Mouse (Mus musculus) gastrocnemius, postnatal 10 days (tissue): ENCODE results near the gene Gm45208. TPM values are rescaled to one million over a fixed set of nuclear protein-coding genes. Genes with fewer than 3 reads are reported as not detected.
"Not testable (repeated sequence)": the region's sequence is repeated elsewhere in the genome, so short reads cannot be mapped to it uniquely, and the experiment has no call there.

ENCODE experiments used
- DNase-seq: peaks from one replicate; pipeline ENCODE4 v3.0.0; 2021; ENCODE audit warnings: mixed read lengths
- long read RNA-seq, 2 experiments: library from polyadenylated mRNA; stranded (forward); transcript quantifications; one replicate each; pipeline ENCODE4 v2.0.0; 2021
- total RNA-seq, 2 experiments: library from RNA; stranded (reverse); gene quantifications; 2 replicates each; pipeline ENCODE4 v1.2.3; 2021

The Gm45208 gene
- not detected for total RNA-seq
- long read RNA-seq, experiment 1, partial matches to known transcripts: 0 of 1 reads
- long read RNA-seq, experiment 1, other reads (novel, unspliced or antisense): 1 of 1 reads
- long read RNA-seq, experiment 2: 0 reads

DNA sequence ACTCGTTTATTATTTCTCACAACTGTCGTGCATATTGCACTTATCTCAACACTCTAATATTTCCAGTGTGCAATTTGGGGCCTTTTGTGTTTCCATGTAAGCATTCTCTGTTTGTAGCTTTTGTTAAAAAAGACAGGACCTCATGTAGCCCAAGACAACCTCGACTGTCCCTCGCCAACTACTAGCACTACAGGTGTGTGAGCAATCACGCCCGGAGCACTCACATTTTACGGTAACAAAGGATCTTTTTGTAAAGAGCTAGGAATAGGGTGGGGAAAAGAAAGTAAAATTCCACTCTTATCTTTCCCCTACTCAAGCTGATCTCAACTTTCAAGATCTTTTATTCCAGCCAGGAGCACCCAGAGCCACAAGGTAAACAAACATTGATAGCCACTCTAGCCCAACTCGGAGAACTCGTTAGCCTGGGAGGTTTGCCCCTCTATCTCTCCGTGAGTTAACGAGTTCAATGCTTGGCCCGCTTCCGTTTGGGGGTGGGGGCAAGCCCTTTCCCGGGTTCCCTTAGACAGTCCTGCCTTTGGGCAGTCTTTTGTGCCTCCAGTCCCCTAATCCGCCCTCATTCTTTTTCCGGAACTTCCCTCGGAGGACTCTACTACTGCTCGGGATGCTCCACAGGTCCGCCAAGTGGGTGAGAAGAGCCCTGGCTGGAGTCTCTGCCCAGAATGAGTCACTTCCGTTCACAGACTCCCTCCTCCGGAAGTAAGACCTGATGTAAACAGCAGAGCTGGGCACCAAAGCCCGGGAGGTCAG, at the start of gene Gm45208:
TSS of gene Gm45208 (plus strand) at position 732 of the 768 bp plus-strand sequence.
- DNase-seq: peak; percentile 56

DNA sequence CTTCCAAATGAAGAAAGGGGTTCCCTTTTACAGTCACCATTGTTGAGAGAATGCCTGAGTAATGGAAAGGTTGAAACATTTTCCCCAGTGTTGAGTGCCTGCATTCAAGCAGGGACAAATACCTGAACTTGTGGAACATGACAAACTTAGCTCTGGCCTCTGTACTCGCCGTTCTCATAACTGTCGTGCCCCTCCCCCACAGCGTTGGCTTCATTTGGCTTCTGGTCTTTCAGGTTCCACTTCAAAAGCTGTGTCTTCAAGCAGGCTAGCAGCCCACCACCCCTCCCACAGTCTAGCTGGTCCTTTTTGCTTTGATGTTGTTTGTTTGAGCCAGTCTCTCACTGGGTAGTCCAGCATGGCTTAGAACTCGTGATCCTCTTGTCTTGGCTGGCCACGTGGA, 49.3 kb upstream of the Gm45208 start:
- DNase-seq: no peak

DNA sequence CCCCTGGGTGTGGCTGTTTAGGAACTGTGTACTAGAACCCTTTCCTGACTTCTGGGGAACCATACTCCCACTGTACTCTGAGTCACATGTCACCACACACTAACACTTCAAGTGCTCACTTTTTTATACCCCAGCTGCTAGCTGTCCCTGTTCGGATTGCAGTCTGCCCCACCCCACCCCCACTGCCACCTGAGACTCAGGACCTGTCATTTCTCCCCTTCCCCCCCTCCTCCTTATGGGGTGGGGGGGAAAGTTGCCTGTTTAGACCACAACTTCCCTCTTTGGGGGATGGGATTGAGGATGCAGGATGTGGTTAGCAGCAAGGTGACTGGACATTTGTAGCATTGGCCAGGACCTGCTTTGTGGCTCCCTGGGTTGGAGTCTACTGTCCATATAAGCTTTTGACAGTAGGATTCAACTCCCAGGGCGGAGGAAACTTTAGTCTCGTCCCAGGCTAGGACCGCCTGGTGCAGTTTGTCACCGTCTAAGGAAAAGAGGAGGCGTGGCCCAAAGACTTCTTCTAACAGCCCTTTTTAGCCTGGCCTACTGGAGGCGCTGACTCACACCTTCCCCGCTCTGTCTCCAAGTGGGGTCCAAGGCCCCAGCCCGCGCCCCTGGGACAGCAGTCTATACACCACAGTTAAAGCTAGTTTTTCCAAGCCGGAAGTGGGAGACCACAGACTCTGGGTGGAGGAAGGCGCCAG, 48.3 kb upstream of the Gm45208 start:
- DNase-seq: no peak

DNA sequence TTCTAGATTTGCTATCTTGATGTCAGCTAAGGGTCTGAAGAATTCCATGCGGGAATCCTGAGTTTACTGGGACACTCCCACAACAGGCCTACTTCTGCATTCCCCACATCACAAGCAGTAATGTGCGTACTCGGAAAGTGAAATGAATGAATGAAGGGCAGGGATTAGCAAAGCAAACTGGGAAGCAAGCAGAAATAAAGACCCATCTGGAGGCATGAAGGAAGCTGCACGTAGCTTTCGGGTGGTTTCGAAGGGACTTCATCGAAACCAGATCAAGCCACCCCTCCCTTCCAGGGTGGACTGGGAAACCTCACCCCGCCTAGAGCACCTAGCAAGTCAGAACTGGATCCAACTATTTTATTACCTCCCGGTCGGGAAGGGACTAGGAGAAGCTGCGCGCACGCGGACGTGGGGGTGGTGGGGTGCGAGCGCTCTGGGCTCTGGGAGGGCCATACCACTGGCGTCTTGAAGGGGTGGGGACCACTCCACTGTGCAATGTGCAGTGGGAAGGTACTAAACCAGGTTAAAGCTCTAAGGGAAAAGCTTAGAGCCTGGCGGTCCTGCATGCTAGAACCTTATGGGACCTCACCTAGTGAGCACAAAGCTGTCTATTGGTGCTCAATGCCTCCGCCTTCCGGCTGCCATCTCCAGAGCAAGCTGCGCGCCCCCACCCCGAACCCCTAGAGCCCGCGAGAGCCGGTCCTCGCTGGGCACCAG, 47.6 kb upstream of the Gm45208 start:
- no peak for DNase-seq

DNA sequence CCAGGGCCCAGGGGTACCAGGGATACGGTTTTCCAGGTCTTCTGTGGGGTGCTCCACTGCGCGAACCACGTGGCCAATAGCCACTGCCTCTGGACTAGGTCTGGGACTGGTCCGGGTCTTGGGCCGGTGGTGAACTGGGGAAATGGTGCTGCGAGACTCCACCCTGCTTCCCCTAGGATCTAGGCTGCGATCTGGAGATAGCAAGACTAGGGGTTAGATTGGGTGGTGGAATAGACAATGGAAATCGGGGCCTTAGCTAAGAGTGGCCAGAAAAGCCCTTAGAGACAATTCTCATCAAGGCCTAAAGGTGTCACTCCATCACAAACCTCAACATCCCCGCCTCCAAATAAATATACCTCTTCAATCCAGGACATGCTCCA, 47.1 kb upstream of the Gm45208 start:
- DNase-seq: no peak

DNA sequence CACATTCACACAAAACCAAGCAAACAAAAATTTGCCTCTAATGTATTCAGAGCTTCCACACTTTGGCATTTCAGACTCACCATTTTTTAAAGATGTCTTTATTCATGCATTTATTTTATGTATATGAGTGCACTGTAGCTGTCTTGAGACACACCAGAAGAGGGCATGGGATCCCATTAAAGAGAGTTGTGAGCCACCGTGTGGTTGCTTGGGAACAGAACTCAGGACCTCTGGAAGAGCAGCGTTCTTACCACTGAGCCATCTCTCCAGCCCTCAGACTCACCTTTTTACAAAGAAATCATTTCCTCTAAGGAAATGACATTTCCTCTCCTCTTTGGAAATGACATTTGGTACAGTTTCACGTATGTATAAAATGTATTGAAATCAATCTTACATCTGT, 43.1 kb upstream of the Gm45208 start:
- no peak for DNase-seq

DNA sequence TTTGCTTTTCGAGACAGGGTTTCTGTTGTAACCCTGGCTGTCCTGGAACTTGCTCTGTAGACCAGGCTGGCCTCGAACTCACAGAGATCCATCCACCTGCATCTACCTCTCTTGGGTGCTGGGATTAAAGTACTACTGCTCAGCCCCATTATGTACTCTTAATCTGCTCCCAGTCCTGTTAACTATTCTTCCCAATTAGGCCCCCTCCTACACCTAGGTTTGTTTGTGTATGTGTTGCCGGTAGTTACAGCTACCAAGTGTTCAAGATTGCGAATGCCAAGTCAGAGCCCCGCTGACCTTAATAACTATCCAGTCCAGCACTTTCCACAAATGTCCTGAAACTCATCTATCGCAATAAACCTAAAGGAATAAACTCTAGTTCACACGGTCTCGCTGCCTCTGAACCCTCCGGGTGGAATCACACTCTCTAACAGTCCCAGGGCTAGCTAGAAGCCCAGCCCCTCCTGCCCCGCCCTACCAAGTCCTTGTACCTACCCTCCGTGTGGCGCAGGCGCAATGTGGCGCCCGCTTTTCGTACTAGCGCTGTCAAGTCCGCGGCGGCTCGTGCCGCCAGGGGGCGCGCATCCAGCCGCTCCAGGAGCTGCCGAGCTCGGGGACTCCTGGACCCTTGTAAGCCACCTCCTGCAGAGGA, 42.5 kb upstream of the Gm45208 start:
- DNase-seq: peak; percentile 91

DNA sequence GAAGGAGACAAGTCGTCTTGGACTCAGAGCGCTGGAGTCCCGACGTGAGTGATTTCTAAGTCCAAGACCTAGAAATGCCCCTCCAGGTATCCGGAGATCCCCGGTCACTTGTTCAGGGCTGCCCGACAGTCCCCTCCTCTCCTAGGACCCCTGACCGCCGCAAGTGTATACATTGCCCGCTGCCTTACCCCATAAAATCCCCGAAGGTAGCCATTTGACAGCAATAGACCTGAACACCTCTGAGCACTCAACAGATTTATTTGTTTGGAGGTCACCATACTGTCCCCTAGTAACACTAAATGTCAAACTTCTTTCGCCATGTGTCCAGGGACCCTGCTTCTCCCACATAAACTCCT, 42.0 kb upstream of the Gm45208 start:
- DNase-seq: no peak

DNA sequence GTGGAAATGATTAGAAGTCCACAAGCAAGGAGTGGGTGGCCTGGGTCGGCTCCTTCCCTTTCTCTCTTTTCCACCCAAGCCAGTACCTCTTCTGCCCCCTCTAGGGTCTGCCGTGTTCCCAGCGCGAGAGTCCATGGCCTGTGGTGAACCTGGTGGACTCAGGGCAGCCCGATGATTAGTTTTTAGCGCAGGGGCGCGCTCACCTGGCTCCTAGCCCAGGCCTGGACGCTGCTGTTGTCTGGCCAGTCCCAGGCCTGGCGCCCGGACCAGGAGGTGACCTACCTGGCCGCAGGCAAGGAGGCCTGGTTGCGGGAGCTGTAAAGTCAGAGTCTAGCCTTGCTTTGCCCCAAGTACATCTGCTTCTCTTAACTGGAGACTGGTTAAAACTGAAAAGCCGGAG, 41.2 kb upstream of the Gm45208 start, which contains the start of gene Magix:
TSS of gene Magix (minus strand) at position 388 of the 400 bp plus-strand sequence.
- no peak for DNase-seq

DNA sequence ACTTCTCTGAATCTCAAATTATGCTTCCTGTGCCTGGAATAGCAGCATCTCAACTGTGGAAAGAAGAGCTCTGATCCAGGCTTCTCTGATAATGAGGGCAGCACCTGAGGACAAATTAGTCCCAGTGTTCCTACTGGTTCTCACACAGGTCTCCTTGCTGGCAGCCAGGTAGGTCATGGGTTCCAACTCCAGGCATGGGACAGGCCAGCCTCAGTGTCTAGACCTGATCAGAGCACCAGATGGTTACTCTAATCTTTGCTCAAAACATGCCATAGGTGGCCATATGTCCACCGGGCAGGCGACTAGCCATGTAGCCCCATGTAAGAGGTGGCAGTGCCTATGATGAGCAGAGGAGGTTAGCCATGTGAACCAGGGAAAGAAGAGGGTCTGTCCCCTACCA, 33.7 kb upstream of the Gm45208 start:
- DNase-seq: no peak

DNA sequence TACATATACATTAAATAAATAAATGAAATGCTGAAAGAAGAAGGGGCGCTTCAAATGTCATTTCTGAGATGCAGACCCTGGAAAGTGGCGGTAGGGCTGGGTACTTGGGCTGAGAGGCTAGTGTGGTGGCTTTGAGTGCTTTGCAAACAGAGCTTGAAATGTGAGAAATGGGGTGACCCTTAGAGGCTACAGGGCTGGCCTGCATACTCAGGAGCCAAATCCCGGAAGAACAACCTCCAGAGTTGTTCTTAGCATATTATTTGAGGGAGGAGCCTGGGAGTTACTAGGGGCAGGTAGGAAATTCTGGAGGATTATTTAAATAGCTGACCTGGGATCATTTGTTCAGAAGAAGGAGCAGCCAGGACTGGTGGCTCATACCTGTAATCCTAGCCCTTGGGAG, 31.6 kb upstream of the Gm45208 start:
- no peak for DNase-seq

DNA sequence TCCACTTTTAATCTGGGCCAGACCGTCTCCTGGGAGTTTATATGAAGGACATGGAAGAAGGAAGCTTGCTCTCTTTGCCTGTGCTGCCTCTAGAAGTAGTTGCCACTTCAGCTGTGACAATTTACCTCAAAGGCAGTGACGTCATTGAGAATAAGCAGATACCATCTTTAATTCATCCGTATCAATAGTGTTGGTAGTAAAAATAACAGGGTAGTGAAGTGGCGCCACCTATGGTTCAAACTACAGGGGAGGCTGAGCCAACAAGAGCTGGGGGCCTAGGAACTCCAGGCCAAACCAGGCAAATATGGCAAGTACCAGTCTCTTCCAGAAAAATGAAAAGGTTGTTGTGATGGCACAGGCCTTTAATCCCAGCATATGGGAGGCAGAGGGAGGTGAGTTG, 29.2 kb upstream of the Gm45208 start:
- DNase-seq: no peak

DNA sequence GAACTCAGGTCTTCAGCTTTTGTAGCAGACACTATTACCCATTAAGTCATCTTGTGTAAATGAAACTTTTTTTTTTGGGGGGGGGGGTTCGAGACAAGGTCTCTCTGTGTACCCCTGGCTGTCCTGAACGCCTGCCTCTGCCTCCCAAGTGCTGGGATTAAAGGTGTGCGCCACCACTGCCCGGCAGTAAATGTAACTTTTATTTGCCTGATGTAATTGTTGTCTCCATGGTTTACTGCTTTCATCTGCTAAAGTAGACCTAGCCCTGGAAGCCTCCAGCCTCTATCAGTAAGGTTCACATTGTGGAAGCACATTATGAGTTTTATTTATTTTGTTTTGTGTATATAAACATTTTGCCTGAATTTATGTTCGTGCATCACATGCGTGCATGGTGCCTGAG, 25.5 kb upstream of the Gm45208 start:
- DNase-seq: no peak

DNA sequence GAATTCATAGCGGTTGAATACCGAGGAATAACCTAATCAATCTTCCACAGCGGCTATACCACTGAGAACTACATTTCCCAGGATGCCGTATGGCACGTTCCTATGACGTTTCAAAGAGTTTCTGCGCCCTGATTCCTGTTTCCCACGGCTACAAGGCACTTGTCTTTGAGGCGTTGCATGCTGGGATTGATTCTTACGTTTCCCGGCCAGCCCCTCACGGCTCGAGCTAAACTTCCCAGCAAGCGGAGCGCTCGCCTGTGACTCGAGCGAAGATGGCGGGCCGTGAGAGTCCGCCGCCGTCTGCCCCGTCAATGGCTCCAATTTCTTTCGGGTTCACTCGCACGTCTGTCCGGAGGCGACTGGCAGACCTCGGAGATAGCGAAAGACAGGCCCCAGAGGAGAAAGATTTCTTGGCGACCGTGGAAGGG, 25.1 kb upstream of the Gm45208 start, which contains the start of gene Gpkow:
TSS of gene Gpkow (plus strand) at position 178 of the 428 bp plus-strand sequence.
- DNase-seq: peak; percentile 57

DNA sequence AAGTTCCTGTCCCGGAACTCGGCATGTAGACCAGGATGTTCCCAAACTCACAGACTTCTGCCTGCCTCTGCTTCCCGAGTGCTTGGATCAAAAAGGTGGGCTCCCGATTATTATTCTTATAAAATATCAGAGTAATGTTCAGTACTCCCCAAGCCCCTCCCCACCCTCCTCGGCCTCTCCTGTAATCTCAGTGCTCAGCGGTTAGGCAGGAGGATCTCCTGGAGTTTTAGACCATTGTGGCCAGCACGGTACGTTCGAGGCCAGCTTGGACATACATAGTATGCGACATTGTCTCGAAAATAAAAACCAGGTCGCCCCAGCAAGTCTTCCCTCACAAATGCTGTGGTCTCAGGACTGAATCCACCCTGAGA, 8.3 kb upstream of the Gm45208 start:
- DNase-seq: not testable (repeated sequence)

DNA sequence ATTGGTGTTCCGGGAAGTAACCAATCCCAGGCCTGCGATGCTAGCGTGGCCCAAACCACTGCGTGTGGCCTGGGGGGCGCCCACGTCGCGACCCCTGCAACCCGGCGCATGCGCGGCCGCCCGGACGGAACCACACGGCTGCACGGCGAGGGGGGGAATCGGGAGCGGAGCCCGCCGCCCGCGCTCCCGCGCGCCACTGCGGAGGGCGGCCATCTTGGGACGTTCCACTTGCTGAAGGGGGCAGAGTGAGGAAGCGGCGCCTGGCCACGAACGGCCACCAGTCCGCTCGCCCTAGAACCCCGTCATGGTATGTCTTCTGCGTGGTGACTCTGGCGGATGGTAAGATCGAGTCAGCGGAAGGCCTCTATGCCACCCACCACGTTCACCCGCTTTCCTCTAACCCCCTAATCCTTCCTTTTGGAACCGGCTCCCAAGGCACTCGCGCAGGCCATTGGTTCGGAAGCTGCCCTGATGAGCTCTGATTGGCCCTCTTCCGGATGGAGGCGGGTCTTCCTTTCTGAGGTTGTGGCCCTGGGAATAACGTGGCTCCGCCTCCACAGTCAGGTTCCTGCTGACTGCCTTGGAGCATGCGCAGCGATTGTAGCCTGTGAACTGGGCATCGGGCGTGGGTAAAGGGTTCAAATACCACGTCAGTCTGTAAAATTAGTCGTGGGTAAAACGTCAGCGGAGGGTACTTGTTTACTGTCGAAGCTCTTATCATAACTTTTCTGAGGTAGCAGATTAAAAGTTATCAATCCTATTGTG, 7.7 kb upstream of the Gm45208 start, which contains the start of gene Wdr45:
TSS of gene Wdr45 (plus strand) at position 199 of the 765 bp plus-strand sequence.
- peak; percentile 80 for DNase-seq

DNA sequence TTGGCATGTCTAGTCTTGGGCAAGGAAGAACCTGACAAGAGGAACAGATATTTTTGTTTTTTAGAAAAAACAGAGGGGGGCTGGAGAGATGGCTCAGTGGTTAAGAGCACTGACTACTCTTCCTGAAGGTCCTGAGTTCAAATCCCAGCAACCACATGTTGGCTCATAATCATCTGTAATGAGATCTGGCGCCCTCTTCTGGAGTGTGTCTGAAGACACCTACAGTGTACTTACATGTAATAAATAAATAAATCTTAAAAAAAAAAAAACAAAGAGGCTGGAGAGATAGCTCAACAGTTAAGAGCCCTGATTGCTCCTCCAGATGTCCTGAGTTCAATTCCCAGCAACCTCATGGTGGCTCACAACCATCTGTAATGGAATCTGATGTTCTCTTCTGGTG, 6.0 kb upstream of the Gm45208 start:
- DNase-seq: not testable (repeated sequence)

DNA sequence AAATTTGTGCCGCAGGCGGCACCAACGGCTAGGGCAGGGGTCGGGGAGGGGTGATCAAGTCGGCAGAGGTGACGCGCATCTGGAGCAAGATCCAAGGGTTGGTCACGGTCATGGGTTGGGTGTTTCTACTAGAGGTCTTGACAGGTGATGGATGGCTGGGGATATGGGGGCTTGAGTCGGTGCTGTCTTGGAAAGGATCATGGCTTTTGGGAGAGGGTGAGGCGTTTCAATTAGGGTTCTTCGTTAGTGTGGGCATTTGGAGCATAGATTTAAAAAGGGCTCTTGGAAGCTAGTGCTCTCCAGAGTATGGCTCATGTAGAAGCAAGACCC, 202 bp downstream of the Gm45208 start:
- DNase-seq: no peak

DNA sequence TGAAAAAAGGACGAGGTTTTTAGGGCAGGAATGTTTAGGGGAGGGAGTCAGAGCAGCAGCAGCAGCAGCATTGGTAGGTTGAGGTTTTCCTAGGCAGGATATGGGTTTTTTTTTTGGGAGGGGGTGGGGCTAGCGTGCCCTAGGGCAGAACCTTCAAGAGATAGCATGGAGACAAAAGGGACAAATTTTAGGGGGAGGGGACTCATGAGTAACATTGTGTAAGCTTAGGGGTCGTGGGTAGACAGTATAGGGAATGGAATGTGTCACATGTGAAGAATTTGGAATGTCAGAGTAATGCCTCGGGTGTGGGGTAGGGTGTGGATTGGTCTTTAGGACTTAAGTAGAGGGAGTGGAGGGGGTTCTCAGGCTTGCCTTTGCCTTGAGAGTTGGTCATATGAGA, 646 bp downstream of the Gm45208 start:
- DNase-seq: no peak

DNA sequence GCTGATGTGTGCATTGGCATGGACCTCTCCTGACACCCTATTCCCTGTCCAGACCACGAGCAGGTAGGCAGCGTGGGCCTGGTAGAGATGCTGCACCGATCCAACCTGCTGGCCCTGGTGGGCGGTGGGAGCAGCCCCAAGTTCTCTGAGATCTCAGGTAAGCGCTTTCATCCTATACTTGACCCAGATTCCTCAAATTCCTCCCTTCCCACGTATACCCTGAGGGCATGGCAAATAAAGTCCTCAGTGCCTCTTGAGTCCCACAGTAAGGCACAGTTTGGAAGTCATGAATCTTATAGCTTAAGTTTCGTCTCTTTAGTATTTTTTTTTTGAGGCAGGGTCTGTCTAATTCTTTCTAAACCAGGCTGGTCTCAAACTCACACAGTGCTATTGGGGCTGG, 2.1 kb downstream of the Gm45208 start:
- DNase-seq: no peak

DNA sequence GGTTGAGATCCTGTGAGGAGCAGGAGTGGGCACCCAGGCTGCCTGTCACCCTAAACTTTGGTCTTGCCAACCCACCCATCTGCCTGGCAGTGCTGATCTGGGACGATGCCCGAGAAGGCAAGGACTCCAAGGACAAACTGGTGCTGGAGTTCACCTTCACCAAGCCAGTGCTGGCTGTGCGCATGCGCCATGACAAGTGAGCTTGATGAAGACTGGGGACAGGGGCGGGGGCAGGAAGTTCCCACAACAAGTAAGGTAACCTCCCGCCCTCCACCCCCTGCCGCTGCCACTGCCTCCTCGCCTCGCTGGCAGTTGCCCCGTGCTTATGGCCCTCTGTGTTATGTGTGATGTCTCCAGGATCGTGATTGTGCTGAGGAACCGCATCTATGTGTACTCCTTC, 3.8 kb downstream of the Gm45208 start:
- DNase-seq: no peak

DNA sequence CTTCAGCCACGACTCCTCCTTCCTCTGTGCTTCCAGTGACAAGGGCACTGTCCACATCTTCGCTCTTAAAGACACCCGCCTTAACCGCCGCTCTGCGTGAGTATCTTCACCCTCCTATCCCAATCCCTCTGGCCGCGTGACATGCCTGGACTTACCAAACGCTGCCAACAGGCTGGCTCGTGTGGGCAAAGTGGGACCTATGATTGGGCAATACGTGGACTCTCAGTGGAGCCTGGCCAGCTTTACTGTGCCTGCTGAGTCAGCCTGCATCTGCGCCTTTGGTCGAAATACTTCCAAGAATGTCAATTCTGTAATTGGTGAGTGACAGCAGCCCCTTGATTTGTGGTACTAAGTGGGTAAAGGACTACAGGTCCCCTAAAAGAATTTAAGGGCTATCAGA, 5.1 kb downstream of the Gm45208 start:
- DNase-seq: no peak
